Mouse (Mus musculus) kidney, adult 2 months (tissue): ENCODE measurements around the gene Fam83g.

Experiments
- CTCF ChIP-seq: fragments of 200-500 bp; conservative IDR thresholded peaks from 2 replicates; pipeline ENCODE4 v1.5.1; 2011; ENCODE audit warnings: low read depth, mild to moderate bottlenecking, control low read depth, low read length, moderate library complexity, mixed read lengths; ENCODE audit not compliant: insufficient read depth, insufficient read length
- POLR2A ChIP-seq: fragments of 200-500 bp; IDR thresholded peaks from one replicate; pipeline ENCODE4 v1.6.1; 2011; ENCODE audit warnings: low read depth, low read length, control low read depth

GRCm38 (mm10) chr11:61757151-61757550 is 73.3 kb downstream of the Fam83g start:
- TF ChIP-seq POLR2A (no peak), CTCF (no peak)
